Mouse (Mus musculus) embryonic facial prominence, embryonic 14.5 days (tissue): ENCODE measurements at regions not wholly inside any gene's neighbourhood (a gene's known extent, or its start where the extent isn't known, plus 50 kb on each side); places are given as distances from the start of the nearest gene placed in this dataset.

Experiments
- ATAC-seq: fragments of 200-750 bp; cut with Nextera tagmentation; 2 replicates; pipeline ENCODE4 v1.8.0; 2017; ENCODE audit warnings: low read depth, moderate number of reproducible peaks, moderate TSS enrichment
- DNase-seq: peaks from one replicate; pipeline ENCODE4 v3.0.0-alpha.2; 2015; ENCODE audit warnings: low spot score
- H3K27ac ChIP-seq: fragments of 300-500 bp; sonication (generic); replicated peaks from 2 replicates; pipeline ENCODE4 v1.5.1; 2014; ENCODE audit warnings: low read depth, mild to moderate bottlenecking, low read length, moderate library complexity
- H3K27me3 ChIP-seq: fragments of 300-500 bp; sonication (generic); replicated peaks from 2 replicates; pipeline ENCODE4 v1.6.1; 2014; ENCODE audit warnings: low read length; ENCODE audit not compliant: control insufficient read depth, insufficient read depth
- H3K36me3 ChIP-seq: fragments of 300-500 bp; sonication (generic); 2 replicates; pipeline ENCODE4 v1.6.1; 2014; ENCODE audit warnings: low read length, mixed read lengths; ENCODE audit not compliant: control insufficient read depth, insufficient read depth
- H3K4me1 ChIP-seq: fragments of 300-500 bp; sonication (generic); 2 replicates; pipeline ENCODE4 v1.6.1; 2014; ENCODE audit warnings: antibody characterized with exemption, low read length; ENCODE audit not compliant: control insufficient read depth, insufficient read depth
- H3K4me2 ChIP-seq: fragments of 300-500 bp; sonication (generic); 2 replicates; pipeline ENCODE4 v1.6.1; 2014; ENCODE audit warnings: low read depth, mild to moderate bottlenecking, low read length, moderate library complexity, mixed read lengths
- H3K4me3 ChIP-seq: fragments of 300-500 bp; sonication (generic); 2 replicates; pipeline ENCODE4 v1.5.1; 2014; ENCODE audit warnings: low read depth, mild to moderate bottlenecking, low read length
- H3K9ac ChIP-seq: fragments of 300-500 bp; sonication (generic); 2 replicates; pipeline ENCODE4 v1.6.1; 2014; ENCODE audit warnings: low read depth, mild to moderate bottlenecking, low read length, moderate library complexity, mixed read lengths
- H3K9me3 ChIP-seq: fragments of 300-500 bp; sonication (generic); 2 replicates; pipeline ENCODE4 v1.6.1; 2016; ENCODE audit warnings: low read length; ENCODE audit not compliant: control insufficient read depth
- WGBS: fragments of 180-500 bp; shearing (Covaris S2); extraction: QIAGEN DNeasy Blood & Tissue Kit; methylation state at CpG from one replicate; pipeline ENCODE4 v1.1.7; 2014; 5-methylcytosine and 5-hydroxymethylcytosine counted together

DNA sequence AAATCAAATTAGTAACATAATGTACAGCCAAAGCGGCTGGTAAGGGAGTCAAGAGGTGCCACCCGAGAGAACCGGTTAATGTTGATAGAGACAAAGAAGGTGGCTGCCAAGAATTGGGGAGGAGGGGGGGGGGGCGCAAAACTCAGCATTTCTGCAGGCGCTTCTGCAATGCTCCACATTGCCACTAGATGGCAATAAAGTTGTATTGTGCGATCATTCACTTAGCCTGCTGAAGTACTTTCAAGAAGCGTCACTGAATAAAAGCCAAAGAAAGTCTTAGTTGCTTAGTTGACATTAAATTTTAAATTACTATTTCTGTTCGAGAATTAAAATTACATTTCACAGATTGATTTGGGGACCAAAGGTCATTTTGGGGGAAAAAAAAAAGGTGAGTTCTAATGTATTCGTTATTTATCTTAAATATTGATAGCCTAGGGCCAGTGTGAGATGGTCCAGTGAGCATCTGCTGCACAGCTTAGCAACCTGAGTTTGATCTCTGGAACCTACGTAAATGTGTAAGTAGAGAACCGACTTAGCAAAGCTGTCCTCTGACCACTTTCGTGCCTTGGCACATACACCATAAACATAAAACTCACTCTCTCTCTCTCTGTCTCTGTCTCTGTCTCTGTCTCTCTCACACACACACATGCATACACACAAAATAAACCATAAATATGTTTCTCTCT, 186.6 kb upstream of the Jmjd1c start:
- Histone ChIP-seq H3K4me3 (no peak overlapping the region), H3K27me3 (no peaks in the 10 kb centered on the region), H3K4me1 (peaks cover 18% of the 10 kb centered on the region), H3K27ac (no peak overlapping the region), H3K4me2 (no peak overlapping the region), H3K36me3 (no peaks in the 10 kb centered on the region), H3K9ac (no peak overlapping the region), H3K9me3 (no peaks in the 10 kb centered on the region)
- 16% methylated on average over 12 of the region's 12 CpGs for WGBS
- DNase-seq (peak; percentile 86), ATAC-seq (no peak; the same call in 1 of the 2 replicates)

DNA sequence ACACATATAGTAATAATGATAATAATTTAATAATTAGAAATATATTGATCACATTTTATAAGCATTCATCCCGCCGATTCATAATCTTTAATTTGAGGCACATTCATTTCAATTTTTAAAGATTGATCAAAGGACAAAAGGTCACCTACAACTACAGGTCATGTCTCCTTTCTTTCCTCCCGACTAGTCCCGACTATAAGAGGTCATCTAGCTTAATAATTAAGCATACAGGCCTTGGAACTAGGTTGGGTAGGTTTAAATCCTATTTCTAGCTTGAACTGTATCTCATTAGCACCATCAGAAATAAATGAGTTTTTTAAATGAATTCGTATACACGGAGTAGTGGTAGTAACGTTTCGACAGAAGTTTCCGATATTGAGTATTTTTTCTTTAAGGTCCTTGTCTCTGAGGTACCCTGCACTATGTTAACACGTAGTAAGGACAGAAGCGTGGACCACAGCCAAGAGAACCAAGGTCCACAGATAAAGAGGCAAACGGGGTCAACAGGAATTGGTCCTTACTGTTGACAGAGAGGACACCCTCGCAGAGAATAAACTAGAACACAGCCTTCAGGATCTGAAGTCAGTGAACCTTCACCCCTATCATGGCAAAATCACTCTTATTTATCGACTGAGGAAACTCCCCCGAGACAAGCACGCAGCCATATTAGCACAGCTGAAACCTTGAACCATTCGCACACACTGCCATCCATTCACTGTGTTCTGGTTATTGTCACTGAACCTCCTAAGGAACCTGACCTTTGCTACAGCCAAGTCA, 185.8 kb upstream of the Jmjd1c start:
- H3K27me3 ChIP-seq = no peaks in the 10 kb centered on the region
- 70% methylated on average over 17 of the region's 17 CpGs for WGBS
- ATAC-seq = no peak
- H3K4me1 ChIP-seq = peaks cover 24% of the 10 kb centered on the region
- H3K9ac ChIP-seq = no peak overlapping the region
- H3K4me2 ChIP-seq = no peak overlapping the region
- H3K4me3 ChIP-seq = no peak overlapping the region
- no peaks in the 10 kb centered on the region for H3K36me3 ChIP-seq
- no peaks in the 10 kb centered on the region for H3K9me3 ChIP-seq
- no peak overlapping the region for H3K27ac ChIP-seq
- DNase-seq = no peak

DNA sequence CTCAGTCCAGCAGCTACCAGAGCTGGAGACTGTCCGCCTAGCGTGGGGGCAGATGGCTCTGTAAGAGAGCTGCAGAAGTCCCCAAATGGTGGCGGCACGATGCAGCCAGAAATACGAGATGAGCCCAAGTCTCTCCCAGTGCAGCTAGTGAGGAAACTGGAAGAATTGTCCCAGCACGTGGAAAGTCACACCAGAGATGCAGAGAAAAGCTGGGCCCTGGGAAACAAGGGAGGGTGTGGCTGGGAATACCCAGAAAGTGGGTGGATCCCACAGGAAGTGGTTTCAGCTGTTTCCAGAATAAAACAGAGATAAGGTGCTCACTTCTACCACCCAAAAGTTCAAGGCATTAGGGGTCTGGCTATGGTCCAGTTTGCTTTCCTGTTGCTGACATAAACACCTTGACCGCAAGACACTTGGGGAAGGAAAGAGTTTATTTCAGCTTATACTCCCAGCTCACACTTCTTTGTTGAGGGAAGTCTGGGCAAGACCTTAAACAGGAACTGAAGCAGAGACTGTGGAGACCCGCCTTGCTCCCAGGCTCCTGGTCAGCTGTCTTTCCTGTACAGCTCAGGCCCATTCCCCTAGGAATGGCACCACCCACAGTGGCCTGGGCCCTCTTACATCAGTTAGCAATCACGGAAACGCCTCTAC, 184.5 kb upstream of the Jmjd1c start:
- no peak for ATAC-seq
- Histone ChIP-seq H3K9me3 (no peaks in the 10 kb centered on the region), H3K27me3 (no peaks in the 10 kb centered on the region), H3K27ac (peak overlapping the region; percentile 19; the same call in 1 of the 2 replicates), H3K36me3 (no peaks in the 10 kb centered on the region), H3K4me3 (no peak overlapping the region), H3K4me1 (peaks cover 24% of the 10 kb centered on the region), H3K9ac (no peak overlapping the region), H3K4me2 (no peak overlapping the region)
- 54% methylated on average over 10 of the region's 10 CpGs for WGBS
- no peak for DNase-seq

DNA sequence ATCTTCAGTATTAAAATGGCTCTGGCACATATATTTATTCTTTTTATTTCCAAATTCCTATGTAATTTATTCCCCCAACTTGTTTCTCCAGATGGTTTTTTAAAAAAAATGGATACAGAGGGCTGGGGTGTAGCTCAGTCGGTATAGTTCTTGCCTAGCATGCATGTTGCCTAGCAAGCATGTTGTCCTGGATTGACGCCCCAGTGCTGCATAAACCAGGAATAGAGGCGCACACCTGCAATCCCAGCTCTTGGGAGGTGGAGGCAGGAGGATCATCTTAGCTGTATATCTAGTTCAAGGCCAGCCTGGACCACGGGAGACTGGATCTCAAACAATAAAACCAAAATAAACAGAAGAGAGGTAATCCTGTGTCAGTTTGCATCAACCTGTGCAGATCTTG, 183.5 kb upstream of the Jmjd1c start:
- Histone ChIP-seq H3K27me3 (no peaks in the 10 kb centered on the region), H3K4me3 (no peak overlapping the region), H3K27ac (no peak overlapping the region), H3K4me2 (no peak overlapping the region), H3K36me3 (no peaks in the 10 kb centered on the region), H3K9ac (no peak overlapping the region), H3K4me1 (peaks cover 24% of the 10 kb centered on the region), H3K9me3 (no peaks in the 10 kb centered on the region)
- 75% methylated on average over 4 of the region's 4 CpGs for WGBS
- ATAC-seq (no peak), DNase-seq (no peak)

DNA sequence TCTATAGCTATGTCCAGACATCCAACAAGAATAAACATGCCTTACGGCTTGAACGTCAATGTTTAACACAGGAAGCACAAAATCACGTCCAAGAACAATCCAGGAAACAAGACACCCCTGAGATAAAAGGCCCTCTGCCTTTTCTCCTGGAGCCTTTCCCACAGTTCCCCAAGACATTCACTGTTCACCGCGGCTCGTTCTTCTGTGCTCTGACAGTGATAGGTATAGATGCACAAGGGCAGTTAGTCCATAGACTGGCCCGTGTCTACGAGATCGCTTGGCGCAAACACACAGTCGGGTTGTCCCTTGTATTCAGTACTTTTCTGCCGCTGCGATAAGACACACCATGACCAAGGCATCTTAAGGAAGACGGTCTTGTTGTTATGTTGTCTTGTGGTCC, 182.7 kb upstream of the Jmjd1c start:
- Histone ChIP-seq H3K4me1 (peaks cover 24% of the 10 kb centered on the region), H3K4me3 (no peak overlapping the region), H3K9me3 (no peaks in the 10 kb centered on the region), H3K27ac (no peak overlapping the region), H3K9ac (no peak overlapping the region), H3K36me3 (no peaks in the 10 kb centered on the region), H3K27me3 (no peaks in the 10 kb centered on the region), H3K4me2 (no peak overlapping the region)
- 62% methylated on average over 14 of the region's 14 CpGs for WGBS
- ATAC-seq = no peak
- DNase-seq = no peak

DNA sequence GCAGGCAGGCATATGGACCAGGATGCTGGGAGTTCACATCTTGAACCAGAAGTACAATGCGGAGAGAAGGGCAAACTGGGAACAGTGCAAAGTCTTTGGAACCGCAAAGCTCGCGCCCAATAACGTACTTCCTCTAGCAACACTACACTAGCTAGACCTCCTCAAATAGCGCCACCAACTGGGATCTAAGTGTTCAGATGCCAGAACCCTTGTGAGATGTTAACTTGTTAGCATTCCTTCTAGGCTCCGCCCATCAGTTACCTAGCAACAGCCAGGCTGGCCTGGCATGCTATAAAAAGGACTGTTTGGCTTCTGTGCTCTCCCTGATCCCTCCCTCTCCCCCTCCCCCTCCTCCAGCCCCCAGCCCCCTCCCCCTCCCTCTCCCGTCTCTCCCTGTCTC, 182.3 kb upstream of the Jmjd1c start:
- Histone ChIP-seq H3K27ac (no peak overlapping the region), H3K27me3 (no peaks in the 10 kb centered on the region), H3K4me1 (peaks cover 24% of the 10 kb centered on the region), H3K4me2 (no peak overlapping the region), H3K9ac (no peak overlapping the region), H3K4me3 (no peak overlapping the region), H3K9me3 (no peaks in the 10 kb centered on the region), H3K36me3 (no peaks in the 10 kb centered on the region)
- ATAC-seq (no peak; the same call in 1 of the 2 replicates), DNase-seq (peak; percentile 72)
- 60% methylated on average over 7 of the region's 8 CpGs for WGBS

DNA sequence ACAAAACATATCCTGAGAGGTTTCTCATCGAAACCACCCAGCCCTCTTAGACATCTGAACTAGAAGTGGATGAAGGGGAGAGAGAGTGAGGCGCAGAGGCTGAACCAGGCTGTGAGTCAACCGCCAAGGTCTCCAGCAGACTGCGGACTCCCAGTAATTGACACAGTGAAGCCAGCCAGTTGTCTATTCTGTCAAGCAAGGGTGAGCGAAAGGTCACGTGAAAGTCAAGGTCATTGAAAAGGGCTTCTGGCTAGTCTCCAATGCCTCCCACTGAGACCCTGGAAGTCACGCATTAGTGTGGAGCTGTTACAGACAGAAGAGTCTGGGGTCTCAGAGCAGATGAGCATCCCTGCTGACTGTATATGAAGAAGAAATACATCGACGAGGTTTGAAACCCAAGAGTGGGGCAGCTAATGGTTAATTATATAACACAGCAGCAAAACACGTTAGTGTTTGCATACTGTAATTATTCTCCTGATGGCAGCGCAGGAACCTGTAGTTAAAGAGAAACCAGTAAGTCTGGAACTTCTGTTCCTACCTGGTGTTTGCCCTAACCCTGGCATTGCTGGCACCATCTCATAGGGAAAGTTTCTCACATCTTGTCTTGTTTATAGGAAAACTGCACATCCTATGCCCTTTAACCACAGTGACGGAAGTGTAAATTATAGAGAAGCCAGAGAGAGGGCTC, 181.5 kb upstream of the Jmjd1c start:
- no peak overlapping the region for H3K4me2 ChIP-seq
- peaks cover 25% of the 10 kb centered on the region for H3K4me1 ChIP-seq
- H3K36me3 ChIP-seq = no peaks in the 10 kb centered on the region
- no peak overlapping the region for H3K4me3 ChIP-seq
- H3K27me3 ChIP-seq = no peaks in the 10 kb centered on the region
- no peak overlapping the region for H3K9ac ChIP-seq
- WGBS = 43% methylated on average over 12 of the region's 12 CpGs
- no peaks in the 10 kb centered on the region for H3K9me3 ChIP-seq
- ATAC-seq (no peak), DNase-seq (no peak)
- no peak overlapping the region for H3K27ac ChIP-seq

DNA sequence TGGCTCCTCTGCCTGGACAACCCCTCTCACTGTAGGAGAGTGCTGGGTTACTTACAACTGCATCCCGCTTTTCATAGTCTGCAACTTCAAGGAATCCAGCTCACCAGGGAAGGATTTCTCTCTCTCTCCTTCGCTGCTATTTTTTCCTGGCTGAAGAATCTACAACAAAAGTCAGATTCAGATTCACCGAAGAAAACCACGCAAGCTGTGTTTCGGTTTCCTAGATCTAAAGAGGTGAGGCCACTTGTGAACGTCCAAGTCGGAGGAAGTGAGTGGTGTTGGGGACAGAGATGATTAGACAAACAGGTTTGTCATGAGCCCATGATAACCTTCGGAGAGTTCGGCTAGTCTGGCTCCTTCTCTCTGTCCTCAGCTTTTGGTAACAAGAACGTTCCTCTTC, 180.1 kb upstream of the Jmjd1c start:
- H3K27ac ChIP-seq = peak overlapping the region; percentile 29; the same call in 1 of the 2 replicates
- WGBS = 66% methylated on average over 10 of the region's 10 CpGs
- H3K27me3 ChIP-seq = no peaks in the 10 kb centered on the region
- no peak for ATAC-seq
- H3K36me3 ChIP-seq = no peaks in the 10 kb centered on the region
- DNase-seq = no peak
- no peaks in the 10 kb centered on the region for H3K9me3 ChIP-seq
- H3K4me1 ChIP-seq = peaks cover 32% of the 10 kb centered on the region
- H3K9ac ChIP-seq = no peak overlapping the region
- no peak overlapping the region for H3K4me3 ChIP-seq
- H3K4me2 ChIP-seq = no peak overlapping the region
